Mouse (Mus musculus) heart, postnatal 0 days (tissue): Measurements from ENCODE around the gene Zfp747. TPM values are rescaled to one million over a fixed set of nuclear protein-coding genes. Genes with fewer than 3 reads are reported as not detected.
"Not testable (repeated sequence)": the region's sequence is repeated elsewhere in the genome, so short reads cannot be mapped to it uniquely, and the experiment has no call there.

ENCODE experiments used
- ATAC-seq: fragments of 200-750 bp; cut with Nextera tagmentation; 2 replicates; pipeline ENCODE4 v1.8.0; 2017; ENCODE audit warnings: low read depth, moderate number of reproducible peaks, moderate library complexity; ENCODE audit not compliant: insufficient read depth
- DNase-seq: peaks from one replicate; pipeline ENCODE4 v3.0.0-alpha.2; 2016; ENCODE audit warnings: low spot score
- H3K27ac ChIP-seq: fragments of 300-500 bp; sonication (generic); 2 replicates; pipeline ENCODE4 v1.5.1; 2014; ENCODE audit warnings: low read depth, mild to moderate bottlenecking
- H3K27me3 ChIP-seq: fragments of 300-500 bp; sonication (generic); 2 replicates; pipeline ENCODE4 v1.6.1; 2014; ENCODE audit warnings: low read length, mixed read lengths; ENCODE audit not compliant: control insufficient read depth, insufficient read depth
- H3K36me3 ChIP-seq: fragments of 300-500 bp; sonication (generic); replicated peaks from 2 replicates; pipeline ENCODE4 v1.6.1; 2014; ENCODE audit warnings: low read length, mixed read lengths; ENCODE audit not compliant: control insufficient read depth, insufficient read depth
- H3K4me1 ChIP-seq: fragments of 300-500 bp; sonication (generic); 2 replicates; pipeline ENCODE4 v1.6.1; 2014; ENCODE audit warnings: antibody characterized with exemption; ENCODE audit not compliant: control insufficient read depth, insufficient read depth
- H3K4me2 ChIP-seq: fragments of 300-500 bp; sonication (generic); 2 replicates; pipeline ENCODE4 v1.6.1; 2014; ENCODE audit warnings: low read depth, mild to moderate bottlenecking, low read length, moderate library complexity
- H3K4me3 ChIP-seq: fragments of 300-500 bp; sonication (generic); 2 replicates; pipeline ENCODE4 v1.5.1; 2014; ENCODE audit warnings: low read depth, low read length
- H3K9ac ChIP-seq: fragments of 300-500 bp; sonication (generic); replicated peaks from 2 replicates; pipeline ENCODE4 v1.6.1; 2014; ENCODE audit warnings: low read depth, low read length, mixed read lengths
- H3K9me3 ChIP-seq: fragments of 300-500 bp; sonication (generic); replicated peaks from 2 replicates; pipeline ENCODE4 v1.6.1; 2016; ENCODE audit warnings: low read length; ENCODE audit not compliant: control insufficient read depth
- CTCF ChIP-seq: IDR thresholded peaks from 2 replicates; pipeline ENCODE4 v1.5.1; 2016; ENCODE audit warnings: antibody characterized with exemption, control low read depth, low read depth
- EP300 ChIP-seq: IDR thresholded peaks from 2 replicates; pipeline ENCODE4 v1.6.1; 2016; ENCODE audit warnings: antibody characterized with exemption, low read depth
- WGBS: fragments of 180-500 bp; shearing (Covaris S2); extraction: QIAGEN DNeasy Blood & Tissue Kit; methylation state at CpG from one replicate; pipeline ENCODE4 v1.1.7; 2014; 5-methylcytosine and 5-hydroxymethylcytosine counted together
- polyA plus RNA-seq: library from polyadenylated mRNA; unstranded; fragments of >200 nt; fragmentation: Nextera tagmentation; extraction: Ambion mirVana; gene quantifications from 2 replicates; pipeline ENCODE4 v1.2.1, GENCODE M21; 2015
- total RNA-seq: library from RNA; depleted of rRNA; stranded (reverse); fragments of >200 nt; gene quantifications from 2 replicates; pipeline ENCODE4 v1.2.3, GENCODE M21; 2014; ENCODE audit warnings: low replicate concordance

Zfp747 gene
- total and polyA plus RNA-seq, 2 experiments from 2014 or later: 3.0 to 5.8 TPM

GRCm38 (mm10) chr7:127393157-127393943 is 17.5 kb upstream of the Zfp747 start, which contains the start of gene E430018J23Rik:
Gene E430018J23Rik, minus strand, starts transcription at chr7:127393629.
- H3K4me2 ChIP-seq: peak within 1 kb of the TSS; percentile 63
- no peaks in the 10 kb centered on the region for H3K9me3 ChIP-seq
- peaks cover 14% of the 10 kb centered on the region for H3K4me1 ChIP-seq
- under 1% methylated on average over 45 of the region's 45 CpGs for WGBS
- DNase-seq (peak; percentile 97), ATAC-seq (peak; percentile 96)
- TF ChIP-seq CTCF (no peak), EP300 (no peak)
- H3K9ac ChIP-seq: peak within 1 kb of the TSS; percentile 66
- H3K4me3 ChIP-seq: peak within 1 kb of the TSS; percentile 60
- peak within 1 kb of the TSS; percentile 84 for H3K27ac ChIP-seq
- no peaks in the 10 kb centered on the region for H3K27me3 ChIP-seq
- peaks cover 7% of the 10 kb centered on the region for H3K36me3 ChIP-seq

GRCm38 (mm10) chr7:127392251-127392824 is 16.5 kb upstream of the Zfp747 start:
- Histone ChIP-seq H3K9ac (no peak overlapping the region), H3K27me3 (no peaks in the 10 kb centered on the region), H3K36me3 (peaks cover 7% of the 10 kb centered on the region), H3K4me3 (peak overlapping the region; percentile 60), H3K4me1 (peaks cover 14% of the 10 kb centered on the region), H3K9me3 (no peaks in the 10 kb centered on the region), H3K27ac (0 out of 2 replicates have a peak overlapping the region, but pooled peaks have one; percentile 84), H3K4me2 (peak overlapping the region; percentile 63)
- 80% methylated on average over 8 of the region's 8 CpGs for WGBS
- TF ChIP-seq EP300 (no peak), CTCF (no peak)
- no peak for ATAC-seq
- DNase-seq: no peak

- ATAC-seq (no peak), DNase-seq (no peak)
- 97% methylated on average over 16 of the region's 16 CpGs for WGBS
- Histone ChIP-seq H3K36me3 (peaks cover 7% of the 10 kb centered on the region), H3K27me3 (no peaks in the 10 kb centered on the region), H3K4me2 (no peak overlapping the region), H3K9ac (no peak overlapping the region), H3K27ac (no peak overlapping the region), H3K4me3 (no peak overlapping the region), H3K9me3 (no peaks in the 10 kb centered on the region), H3K4me1 (peaks cover 14% of the 10 kb centered on the region)
- TF ChIP-seq CTCF: no peak
- no peak for TF ChIP-seq EP300
Measured at GRCm38 (mm10) chr7:127391538-127391937, 15.7 kb upstream of the Zfp747 start.

GRCm38 (mm10) chr7:127390306-127390705 is 14.5 kb upstream of the Zfp747 start:
- Histone ChIP-seq H3K4me2 (no peak overlapping the region), H3K9ac (no peak overlapping the region), H3K4me3 (no peak overlapping the region), H3K27me3 (no peaks in the 10 kb centered on the region), H3K27ac (no peak overlapping the region), H3K36me3 (peaks cover 7% of the 10 kb centered on the region), H3K9me3 (no peaks in the 10 kb centered on the region), H3K4me1 (peaks cover 14% of the 10 kb centered on the region)
- no peak for TF ChIP-seq CTCF
- TF ChIP-seq EP300: no peak
- ATAC-seq: no peak
- DNase-seq: no peak
- 75% methylated on average over 7 of the region's 7 CpGs for WGBS

DNA sequence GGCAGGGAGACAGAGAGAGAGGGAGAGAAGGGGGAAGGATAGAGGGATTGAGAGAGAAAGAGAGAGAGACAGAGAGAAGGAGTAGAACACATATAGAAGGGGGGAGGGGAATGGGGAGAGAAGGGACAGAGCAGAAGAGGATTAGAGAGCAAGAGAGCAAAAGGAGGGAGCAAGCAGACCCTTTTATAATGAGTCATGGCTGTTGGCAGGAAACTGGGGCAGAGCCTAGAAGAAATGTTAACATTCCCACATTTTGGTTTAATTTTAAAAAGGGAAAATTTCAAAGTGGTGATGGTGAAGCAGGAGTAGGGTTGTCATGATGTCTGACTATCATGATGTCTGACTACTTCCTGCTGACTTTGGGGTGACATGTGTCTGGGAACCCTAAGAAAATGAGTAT is 12.4 kb upstream of the Zfp747 start:
- not testable (repeated sequence) for H3K4me3 ChIP-seq, H3K9me3 ChIP-seq, DNase-seq, H3K27me3 ChIP-seq, H3K4me2 ChIP-seq, H3K9ac ChIP-seq, H3K27ac ChIP-seq, H3K36me3 ChIP-seq, H3K4me1 ChIP-seq, ATAC-seq
